Mouse (Mus musculus): ENCODE data around the gene Ear14.
"Not testable (repeated sequence)": the region's sequence is repeated elsewhere in the genome, so short reads cannot be mapped to it uniquely, and the experiment has no call there.

Ear14 gene

DNA sequence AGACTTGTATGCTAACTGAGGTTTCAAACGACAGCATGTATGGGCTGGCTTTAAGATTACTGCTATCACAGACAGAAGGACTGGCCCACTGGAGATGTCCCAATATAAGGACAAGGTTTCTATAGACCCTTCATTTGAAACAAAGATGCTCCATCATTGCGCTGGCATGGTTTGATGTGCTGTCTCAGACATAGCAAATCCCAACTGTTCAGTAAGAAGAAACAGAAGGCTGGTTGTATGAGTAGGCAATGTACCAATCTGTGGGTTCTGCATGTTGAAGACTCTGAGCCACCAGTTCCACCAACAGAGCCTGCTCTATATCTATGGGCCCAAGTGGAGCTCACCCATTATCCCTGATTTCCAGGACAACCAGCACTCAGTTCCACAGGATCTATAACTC lies at the start of gene Ear14:
Gene Ear14, plus strand, starts transcription at position 277 of the 400 bp plus-strand sequence.
- DNase-seq = no peak

DNA sequence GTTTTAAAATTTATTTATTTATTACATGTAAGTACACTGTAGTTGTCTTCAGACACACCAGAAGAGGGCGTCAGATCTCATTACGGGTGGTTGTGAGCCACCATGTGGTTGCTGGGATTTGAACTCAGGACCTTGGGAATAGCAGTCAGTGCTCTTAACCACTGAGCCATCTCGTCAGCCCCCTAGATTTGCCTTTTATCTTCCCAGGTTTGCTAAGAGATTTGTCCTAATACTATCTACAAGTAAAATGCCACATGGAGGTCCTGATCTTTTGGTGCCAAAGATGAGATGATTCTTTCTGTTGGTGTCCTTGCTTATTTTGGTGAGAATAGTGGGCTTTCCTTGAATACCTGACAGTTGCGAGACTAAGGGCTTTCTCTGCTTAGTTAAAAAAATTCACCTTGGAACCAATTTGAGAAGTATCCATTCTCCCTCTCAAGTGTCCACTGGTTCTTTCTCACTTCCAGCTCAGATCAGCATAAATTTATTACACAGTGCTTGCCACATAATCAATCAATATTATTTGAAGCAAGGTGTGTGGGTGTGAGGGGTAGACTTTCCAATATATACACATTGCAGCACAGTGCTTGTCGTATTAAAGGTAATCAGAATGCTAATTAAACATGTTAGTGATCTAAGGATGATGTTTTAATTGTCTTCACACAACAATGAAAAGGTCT lies 47.0 kb upstream of the Ear14 start:
- no peak for DNase-seq

DNA sequence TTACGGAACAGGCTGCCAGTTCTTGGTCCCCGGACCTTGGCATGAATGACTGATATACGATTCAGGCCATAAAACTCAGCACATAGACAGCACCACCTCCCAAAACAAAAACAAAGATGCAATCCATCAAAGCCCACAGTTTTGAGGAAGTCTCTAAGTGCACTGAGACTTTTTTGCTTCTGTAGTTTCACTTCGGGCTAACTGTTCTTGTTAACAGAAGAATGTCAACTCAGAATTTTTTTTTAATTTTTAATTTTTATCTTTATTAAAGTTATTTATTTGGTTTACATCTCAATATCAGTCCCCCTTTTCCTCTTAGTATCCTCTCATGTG lies 46.5 kb upstream of the Ear14 start:
- DNase-seq = no peak

DNA sequence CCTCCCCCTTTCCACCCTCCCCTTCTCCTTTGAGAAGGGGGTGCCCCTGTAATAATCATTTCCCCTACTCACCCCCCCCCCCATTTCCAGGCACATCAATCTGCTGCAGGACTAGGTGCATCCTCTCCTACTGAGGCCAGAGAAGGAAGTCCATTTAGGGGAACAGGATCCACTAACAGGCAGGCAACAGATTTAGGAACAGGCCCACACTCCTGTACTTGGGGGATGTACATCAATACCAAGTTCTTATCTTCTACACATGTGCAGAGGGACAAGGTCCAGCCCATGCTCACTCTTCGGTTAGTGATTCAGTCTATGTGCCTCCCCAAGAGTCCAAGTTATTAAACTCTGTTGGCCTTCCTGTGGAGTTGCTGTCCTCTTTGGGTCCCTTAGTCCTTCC lies 46.1 kb upstream of the Ear14 start:
- no peak for DNase-seq

DNA sequence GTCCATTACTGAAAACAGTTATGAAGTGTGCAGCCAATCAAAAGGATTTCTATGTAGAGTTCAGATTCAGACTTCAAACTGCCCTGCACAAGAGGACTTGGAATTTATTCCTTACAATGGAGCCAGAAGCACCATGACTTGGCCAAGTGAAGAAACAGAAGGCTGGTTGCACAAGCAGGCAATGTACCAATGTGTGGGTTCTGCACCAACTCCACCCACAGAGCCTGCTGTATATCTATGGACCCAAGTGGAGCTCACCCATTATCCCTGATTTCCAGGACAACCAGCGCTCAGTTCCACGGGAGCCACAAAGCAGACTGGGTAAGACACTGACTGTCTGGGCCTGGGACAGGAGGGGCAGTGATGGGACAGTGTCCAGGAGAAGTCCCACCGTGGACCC lies 41.2 kb upstream of the Ear14 start, which contains the start of gene Rnase2b:
Gene Rnase2b, plus strand, starts transcription at position 285 of the 400 bp plus-strand sequence.
- DNase-seq = not testable (repeated sequence)

DNA sequence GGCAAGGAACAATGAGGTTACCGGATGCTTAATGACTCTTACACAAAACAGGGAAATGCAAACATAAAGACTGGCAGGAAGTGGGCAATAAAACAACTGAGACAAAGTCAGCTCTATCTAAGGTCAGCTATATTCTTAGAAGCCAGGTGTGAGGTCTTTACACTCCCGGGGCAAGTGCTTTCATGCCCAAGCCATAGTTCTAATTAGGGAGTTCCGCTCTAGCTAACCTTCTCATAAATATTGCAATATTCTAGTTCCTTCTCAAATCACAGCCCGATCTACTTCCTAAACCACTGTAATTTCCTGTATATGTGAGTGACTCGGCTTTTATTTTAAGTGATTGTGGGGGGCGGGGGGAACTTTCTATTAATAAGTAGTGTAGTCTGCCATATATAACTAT lies 39.9 kb upstream of the Ear14 start:
- DNase-seq = not testable (repeated sequence)

DNA sequence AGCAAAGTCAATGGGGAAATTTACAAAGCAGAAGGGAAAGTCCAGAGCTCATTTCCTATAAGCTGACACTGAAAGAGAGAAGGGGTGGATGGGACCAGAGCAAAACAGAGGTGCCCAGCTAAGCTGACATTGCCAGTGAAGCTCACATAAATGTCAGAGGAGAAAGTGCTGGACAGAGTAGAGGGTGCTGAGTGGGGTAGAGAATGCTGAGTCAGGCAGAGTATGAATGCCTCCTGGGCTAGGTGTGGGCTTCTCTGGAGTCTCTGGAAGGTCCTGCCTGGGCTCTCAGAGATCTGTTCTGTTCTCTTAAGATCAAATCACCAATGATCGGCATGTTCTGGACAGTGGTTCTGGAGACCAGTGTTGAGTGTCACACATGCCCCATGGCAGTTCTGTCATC lies 37.8 kb upstream of the Ear14 start:
- no peak for DNase-seq

DNA sequence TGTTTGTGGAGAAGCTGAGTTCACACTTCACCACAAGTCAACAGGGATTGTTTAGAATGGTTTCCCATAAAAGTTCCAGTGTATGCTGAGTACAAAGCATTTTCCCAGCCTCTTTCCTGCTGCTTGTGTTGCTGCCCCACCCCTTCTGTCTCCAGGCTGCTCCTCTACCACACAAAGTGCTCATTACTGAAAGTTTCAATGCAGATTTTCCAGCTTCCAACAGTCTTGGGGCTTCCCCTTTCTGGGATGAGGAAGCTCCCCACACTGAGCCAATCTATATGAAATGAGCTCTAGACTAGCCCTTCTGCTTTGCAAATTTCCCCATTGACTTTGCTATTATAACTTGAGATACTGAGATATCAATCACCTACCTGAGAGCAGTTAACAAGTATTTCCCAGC lies 37.1 kb upstream of the Ear14 start:
- DNase-seq = no peak

DNA sequence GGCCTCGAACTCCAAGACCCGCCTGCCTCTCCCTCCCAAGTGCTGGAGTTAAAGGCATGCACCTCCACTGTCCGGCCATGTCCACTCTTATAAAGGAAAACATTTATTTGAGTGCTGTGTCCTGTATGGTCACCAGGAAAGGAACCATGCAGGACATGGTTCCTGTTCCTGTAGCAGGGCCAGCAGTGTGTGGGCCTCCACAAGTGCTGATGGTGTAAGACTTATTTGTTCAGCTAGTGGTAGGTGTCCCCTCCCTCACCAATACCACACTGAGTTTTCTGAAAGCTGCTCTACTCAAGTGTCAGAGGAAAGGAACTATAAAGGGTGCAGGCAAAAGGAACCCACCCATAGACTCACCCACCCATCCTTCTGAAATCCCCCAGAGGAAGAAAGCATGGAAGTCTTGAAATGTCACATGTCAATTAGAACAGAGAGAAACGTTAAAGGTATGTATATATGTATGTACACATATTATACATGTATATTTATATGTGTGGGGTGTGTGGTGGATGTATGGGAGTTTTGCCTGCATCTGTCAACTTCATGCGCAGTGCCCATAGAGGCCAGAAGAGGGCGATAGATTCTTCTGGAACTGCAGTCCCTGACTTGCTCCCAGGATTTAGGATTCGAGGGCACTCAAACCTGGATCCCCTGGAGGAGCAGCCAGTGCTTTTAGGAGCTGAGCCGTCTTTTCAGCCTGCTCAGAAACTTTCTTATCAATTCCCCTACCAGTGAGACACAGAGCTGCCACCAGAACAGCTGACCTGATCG lies 30.9 kb upstream of the Ear14 start:
- DNase-seq = peak; percentile 7

DNA sequence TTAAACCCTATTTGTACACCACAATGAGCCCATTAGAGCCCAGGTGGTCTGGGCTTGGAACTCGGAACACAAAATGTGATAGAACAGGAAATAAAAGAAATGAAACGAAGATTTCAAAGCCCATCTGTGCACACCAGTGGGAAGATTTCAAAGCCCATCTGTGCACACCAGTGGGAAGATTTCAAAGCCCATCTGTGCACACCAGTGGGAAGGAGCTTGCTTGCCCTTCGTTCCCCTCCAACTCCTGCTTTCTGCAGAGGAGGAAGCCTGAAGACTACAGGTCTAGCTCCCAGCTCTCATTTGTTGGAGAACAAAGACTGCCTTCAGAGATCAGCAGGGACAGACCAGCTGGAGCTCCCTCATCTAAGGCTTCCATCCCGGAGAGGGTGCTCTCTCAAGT lies 30.2 kb upstream of the Ear14 start:
- not testable (repeated sequence) for DNase-seq

DNA sequence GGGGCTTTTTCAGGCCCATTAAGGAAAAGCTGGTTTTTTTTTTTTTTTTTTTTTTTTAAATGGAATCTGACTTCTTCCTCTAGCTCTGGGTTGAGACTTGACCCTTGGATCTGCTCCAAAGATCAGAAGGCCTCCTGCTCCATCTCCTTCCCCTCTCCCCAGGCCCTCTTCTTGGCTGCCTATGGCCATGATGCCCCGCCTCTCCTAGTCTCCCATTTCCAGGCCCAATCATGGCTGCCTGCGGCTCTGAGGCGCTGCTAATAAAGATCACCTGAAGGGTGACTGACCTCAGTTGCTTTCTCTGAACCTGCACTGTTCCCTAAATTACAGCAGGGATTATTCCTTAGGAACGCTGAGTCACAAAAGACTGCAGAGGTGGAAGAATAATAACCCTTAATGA lies 29.3 kb upstream of the Ear14 start:
- no peak for DNase-seq

DNA sequence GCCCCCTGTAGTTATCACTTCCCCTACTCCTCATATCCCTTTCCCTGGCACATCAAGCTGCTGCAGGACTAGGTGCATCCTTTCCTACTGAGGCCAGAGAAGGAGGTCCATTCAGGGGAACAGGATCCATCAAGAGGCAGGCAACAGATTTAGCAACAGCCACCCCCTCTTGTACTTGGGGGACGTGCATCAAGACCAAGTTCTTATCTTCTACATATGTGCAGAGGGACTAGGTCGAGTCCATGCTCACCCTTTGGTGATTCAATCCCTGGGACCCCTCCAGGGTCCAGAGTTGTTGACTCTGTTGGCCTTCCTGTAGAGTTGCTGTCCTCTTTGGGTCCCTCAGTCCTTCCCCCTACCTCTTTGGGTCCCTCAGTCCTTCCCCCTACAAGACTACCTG lies 22.1 kb upstream of the Ear14 start:
- DNase-seq = not testable (repeated sequence)

DNA sequence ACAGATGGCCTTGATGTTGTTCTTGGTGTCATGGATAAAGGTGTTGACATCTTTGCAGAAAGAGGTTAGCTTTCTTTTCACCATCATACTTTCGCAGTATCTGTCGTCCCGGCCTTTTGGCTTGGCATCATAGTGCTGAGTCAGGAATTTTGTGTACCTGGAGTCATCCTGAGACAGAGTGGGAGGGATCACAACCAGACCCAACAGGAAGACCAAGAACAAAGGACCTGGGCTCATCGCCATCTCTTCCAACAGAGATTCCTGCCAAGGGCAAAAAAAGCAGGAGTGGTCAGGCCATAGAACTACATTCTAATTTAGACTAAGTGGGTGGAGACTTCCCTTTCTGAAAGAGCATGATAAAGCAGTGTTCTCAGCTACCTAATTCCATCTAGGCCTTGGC lies 7.5 kb upstream of the Ear14 start:
- DNase-seq = no peak

DNA sequence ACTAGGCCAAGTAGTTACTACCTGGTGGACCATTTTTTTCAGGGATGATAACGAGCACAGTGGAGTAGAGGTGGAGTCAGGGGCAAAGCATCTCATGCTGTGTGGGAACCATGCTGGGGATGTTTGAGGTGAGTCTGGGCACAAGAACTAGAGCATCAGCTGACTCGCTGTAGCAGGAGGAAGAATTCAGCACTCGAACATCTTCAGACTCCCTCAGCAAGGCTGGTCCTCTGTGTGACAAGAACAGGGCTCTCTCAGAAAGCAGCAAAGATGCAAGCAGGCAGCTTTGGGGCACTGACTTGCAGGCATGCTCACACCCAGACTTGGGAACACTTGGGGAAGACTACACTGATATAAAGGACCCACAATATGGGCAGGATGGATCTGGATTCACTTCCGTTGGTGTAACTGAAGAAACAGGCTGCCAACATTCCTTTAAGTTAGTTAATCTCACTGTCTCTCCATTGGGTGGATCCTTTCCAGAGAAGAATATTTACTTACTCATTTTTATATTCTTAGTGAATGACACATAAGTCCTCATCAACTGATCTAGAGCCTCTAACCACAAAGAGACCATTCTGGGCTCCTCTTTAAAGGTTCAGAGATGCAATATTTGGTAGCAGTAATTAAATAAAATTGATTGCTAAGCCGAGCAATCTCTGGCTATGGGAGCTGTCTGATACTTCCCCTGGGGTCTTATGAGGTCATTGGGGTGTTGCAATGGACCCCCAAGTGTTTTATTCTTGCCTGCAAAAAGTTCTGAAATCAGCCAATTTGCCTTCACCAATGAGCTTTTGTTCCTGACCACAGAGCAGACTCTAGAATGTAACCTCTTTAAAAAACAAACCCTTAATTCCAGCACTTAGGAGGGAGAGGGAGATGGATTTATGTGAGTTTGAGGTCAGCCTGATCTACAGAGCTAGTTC lies 3.8 kb upstream of the Ear14 start, which contains the start of gene Ang2:
Gene Ang2, minus strand, starts transcription at position 51 of the 926 bp plus-strand sequence.
- DNase-seq = no peak

DNA sequence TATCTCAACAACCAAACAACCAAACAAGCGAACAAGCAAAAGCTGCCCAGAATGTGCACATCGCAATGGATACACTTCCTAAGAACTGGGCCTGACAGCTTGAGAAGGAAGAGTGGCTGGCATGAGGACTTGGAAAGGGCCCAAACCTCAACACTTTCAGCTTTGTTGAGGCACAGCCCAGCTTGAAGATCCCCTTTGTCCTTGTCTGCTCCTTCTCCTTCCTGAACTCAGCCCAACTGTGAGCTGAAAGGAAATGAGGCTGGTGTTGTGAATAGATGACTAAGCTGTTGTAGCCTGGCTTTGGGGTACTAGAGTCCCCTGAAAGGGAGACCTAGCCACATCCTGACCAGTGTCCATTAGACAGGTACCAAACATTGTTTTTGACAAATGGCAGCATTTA lies 3.1 kb upstream of the Ear14 start:
- no peak for DNase-seq

DNA sequence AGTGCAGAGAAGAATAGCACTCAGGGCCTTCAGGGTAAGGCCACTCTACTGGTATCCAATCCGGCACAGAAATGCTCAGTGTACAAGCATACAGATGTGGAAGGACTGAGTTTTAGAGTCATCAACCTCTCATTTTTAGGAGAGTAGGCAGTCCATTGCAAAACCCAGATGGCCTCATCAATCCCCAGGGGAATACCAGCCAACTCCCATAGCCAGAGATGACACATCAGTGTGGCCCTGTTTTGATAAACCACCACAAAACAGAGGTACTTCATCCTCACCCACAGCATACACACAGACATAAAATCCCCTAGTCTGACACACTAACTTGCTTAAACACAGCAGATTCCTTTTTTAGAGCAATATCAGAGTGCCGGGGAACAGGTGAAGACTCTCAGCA lies 2.7 kb upstream of the Ear14 start:
- no peak for DNase-seq

DNA sequence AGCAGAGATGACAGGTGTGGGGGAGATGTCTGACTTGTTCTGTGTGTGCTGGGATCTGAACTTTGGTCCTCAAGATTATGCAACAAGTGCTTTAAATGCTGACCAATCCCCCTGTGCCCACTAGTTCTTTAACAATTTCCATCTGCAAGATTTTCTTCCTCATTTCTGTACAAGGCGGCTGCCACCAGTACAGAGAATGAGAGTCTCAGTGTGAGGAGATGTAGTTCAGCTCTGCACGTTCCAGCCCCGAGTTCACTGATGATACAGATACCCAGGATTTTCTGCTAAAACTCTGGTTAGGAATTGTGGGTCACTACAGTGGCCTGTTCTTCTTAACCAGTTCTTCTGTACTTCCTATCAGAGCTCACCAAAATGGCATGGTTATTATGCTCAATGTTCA lies 16.9 kb downstream of the Ear14 start:
- DNase-seq = not testable (repeated sequence)

DNA sequence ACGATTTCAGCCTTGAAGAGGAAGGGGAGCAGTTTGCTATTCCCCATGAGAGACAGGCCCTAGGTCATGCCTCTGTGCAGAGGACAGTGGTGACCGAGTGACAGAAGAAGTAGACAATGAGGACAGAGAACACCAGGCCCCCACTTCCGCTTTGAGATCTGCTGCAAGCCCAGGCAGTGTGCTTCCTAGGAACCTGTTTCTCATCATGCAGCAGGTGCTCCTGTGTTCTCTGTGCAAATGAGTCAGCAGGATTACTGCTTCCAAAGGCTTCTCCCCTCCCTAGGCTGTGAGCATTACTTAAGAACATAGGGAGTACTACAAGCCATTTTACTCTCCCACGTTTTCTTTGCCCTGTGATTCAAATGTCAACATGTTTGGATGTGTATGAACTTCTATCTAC lies 26.5 kb downstream of the Ear14 start:
- not testable (repeated sequence) for DNase-seq

DNA sequence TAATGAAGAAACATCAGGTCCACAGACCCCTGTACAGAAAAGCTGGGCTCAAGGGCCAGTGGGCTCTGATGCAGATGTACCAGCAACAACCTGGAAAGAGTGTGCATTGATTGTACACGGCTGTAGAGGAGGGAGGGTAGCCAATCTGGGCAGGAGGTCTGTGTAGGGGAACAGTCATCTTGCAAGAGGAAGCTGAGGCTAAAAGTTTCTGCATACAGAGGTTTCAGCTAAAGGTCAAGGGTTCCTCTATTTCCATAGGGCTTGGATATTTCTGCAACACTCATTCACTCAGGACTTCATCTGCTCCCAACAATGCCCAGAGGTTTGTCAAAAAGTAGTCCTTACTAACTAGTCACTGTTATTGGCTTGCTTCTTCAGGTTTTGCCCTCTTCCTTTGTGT lies 34.3 kb downstream of the Ear14 start:
- DNase-seq = not testable (repeated sequence)

DNA sequence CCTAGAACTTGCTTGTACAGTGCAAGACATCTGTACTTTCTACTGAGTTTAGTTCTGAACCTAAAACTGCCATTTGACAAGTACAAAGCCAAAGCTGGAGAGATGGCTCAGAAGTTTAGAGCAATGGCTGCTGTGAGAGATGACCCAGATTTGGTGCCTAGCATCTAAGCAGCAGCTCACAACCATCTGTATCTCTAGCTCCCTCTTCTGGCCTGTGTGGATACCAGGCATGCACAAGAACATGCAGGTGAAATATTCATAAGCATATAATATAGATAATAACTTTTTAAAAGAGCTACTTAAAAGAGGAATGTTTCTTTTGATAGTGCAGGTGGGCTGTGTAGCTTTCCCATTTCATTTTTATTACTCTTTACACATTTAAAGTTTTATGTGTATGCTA lies 37.7 kb downstream of the Ear14 start:
- DNase-seq = peak; percentile 1

DNA sequence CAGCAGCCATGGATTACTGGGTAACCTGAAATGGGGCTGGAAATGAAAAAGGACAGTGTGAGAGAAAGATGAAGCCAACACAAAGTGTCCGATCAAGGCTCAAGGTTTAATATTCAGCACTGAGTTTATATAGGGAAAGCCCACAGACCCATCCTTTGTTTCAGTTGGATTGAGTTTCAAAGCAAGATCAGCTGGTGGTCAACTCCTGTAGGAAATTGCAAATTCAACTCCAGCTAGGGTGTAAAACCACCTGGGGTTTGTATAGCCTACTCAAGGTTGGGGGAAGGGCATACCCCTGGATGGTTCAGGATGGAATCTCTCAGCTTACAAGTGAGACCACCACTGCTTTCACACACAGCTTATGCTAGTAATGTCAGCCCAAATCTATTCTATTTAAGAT lies 44.5 kb downstream of the Ear14 start:
- no peak for DNase-seq

DNA sequence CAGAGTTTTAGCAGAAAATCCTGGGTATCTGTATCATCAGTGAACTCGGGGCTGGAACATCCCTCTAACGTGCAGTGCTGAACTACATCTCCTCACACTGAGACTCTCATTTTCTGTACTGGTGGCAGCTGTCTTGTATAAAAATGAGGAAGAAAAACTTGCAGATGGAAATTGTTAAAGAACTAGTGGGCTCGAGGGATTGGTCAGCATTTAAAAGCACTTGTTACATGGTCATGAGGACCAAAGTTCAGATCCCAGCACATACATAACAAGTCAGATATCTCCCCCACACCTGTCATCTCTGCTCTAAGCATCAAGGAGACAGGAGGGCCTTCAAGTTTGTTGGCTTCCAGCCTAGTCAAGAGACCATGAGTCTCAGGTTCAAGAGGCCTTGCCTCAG lies 47.2 kb downstream of the Ear14 start:
- no peak for DNase-seq

DNA sequence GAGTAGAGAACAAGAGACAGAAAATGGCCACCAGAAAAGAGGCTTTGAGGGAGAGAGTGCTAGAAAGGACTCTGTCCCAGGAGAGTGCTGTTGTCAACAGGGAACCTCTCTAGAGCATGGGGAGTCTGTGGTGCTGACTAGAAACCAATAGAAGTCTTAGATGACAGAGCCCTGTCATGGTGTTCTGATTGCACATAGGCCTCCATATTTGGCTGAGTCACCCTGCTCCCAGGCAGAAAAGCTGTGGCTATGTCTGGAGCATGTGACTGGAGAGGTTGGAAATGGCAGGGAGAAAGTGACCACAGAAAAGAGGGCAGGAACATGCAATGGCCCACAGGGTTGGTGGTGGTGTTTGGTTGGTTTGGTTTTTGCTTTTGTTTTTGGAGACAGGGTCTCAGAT lies 49.0 kb downstream of the Ear14 start:
- DNase-seq = not testable (repeated sequence)

DNA sequence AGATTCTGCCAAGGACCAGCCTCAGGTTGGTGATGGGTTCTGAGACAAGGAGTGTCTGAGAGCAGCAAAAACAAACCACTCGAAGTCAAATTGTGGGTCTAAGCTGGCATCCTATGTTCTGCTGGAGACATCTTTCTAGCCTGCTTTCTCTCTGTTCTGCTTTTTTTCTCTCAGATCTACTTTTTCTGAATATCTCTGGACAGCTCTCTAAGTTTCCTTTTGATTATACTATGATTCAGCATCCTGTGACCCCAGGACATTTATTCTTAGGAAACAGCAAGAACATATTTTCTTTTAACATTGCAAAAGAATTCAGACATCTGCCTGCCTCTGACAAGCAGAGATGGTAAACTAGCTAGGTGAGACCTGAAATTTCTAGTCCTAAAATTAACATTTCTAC lies 50.4 kb downstream of the Ear14 start:
- DNase-seq = no peak

Data from cerebellum, adult 11 months (tissue).